Comparison of ENCODE assay signal across 15 mouse cellular contexts in the genomic region with DNA sequence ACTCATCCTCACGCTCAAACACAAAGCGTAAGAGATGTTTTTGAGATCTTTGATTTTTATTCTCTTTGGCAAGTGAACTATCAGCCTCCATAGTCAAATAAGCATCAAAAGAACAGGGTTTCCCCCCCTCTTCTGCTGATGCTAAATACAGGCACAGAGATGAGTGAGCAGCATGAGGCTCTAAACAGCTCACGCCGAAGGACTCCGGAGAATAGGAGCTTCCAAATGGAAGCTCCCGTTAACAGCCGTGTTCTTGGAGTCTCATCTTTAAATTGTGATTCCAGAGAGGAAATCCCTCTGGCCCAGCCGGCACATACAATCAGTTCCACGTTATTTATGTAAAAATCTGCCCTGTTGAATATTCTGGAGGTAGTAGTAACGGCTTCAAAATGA.
DNase-seq lines count a peak whose midpoint lies in the region; ATAC-seq lines count a peak whose summit lies in the region.
"Had no signal": no experiment of that assay in that cellular context is flagged by ENCODE, and none has a peak within 500 bp of the region (broad histone marks: within the 10 kb centered on the region; RNA-seq: fewer than 3 reads in every experiment).

No protein-coding gene starts in this region.

- peak; percentile 83 for ATAC-seq in frontal cortex, adult (ENCODE audit: low TSS enrichment)
- no peak for ATAC-seq in midbrain, embryonic 12.5 days (ENCODE audit: low FRiP score, low read depth)
- no peak for ATAC-seq in midbrain, embryonic 13.5 days
- no peak; the same call in 1 of the 2 replicates for ATAC-seq in embryonic facial prominence, embryonic 14.5 days (ENCODE audit: low read depth)
- ATAC-seq in erythroid progenitor cell, adult 5-6 weeks (replicated peaks; ENCODE audit: low FRiP score, poor library complexity, severe bottlenecking), result no peak
- ATAC-seq: forebrain, embryonic 13.5 days; forebrain, postnatal 0 days had no signal

- H3K4me2 ChIP-seq in midbrain, embryonic 12.5 days (replicated peaks), result no peak overlapping the region
- H3K4me2 ChIP-seq in midbrain, embryonic 13.5 days (replicated peaks), result no peak overlapping the region
- H3K4me2 ChIP-seq in embryonic facial prominence, embryonic 14.5 days (ENCODE audit: low read depth, low read length), result peak overlapping the region; percentile 52; the same call in 1 of the 2 replicates
- H3K4me2 ChIP-seq: forebrain, embryonic 13.5 days had no signal

- no peaks in the 10 kb centered on the region for H3K36me3 ChIP-seq in midbrain, embryonic 12.5 days
- no peaks in the 10 kb centered on the region for H3K36me3 ChIP-seq in midbrain, embryonic 13.5 days
- H3K36me3 ChIP-seq in embryonic facial prominence, embryonic 14.5 days (ENCODE audit: control insufficient read depth, insufficient read depth, low read length), result no peaks in the 10 kb centered on the region

- 76% methylated on average over 10 of the region's 10 CpGs for WGBS in midbrain, embryonic 12.5 days
- WGBS in midbrain, embryonic 13.5 days, result 71% methylated on average over 10 of the region's 10 CpGs
- 56% methylated on average over 10 of the region's 10 CpGs for WGBS in embryonic facial prominence, embryonic 14.5 days

- no peaks in the 10 kb centered on the region for H3K9me3 ChIP-seq in midbrain, embryonic 12.5 days
- H3K9me3 ChIP-seq in midbrain, embryonic 13.5 days, result no peaks in the 10 kb centered on the region
- H3K9me3 ChIP-seq in embryonic facial prominence, embryonic 14.5 days (ENCODE audit: control insufficient read depth, low read length), result no peaks in the 10 kb centered on the region
- H3K9me3 ChIP-seq: forebrain, embryonic 13.5 days had no signal

- DNase-seq in frontal cortex, postnatal 14 days (ENCODE audit: low spot score in 2 of 2), result no peak
- DNase-seq in brain, adult 2 months (ENCODE audit: low read depth, low spot score), result peak; percentile 53
- DNase-seq in embryonic facial prominence, embryonic 14.5 days (ENCODE audit: low spot score), result peak; percentile 51
- DNase-seq in testis, postnatal 14 days (ENCODE audit: low spot score), result no peak
- DNase-seq: adrenal gland, postnatal 10 days; cerebellum, adult 11-12 months; cerebellum, adult 9-10 months; cerebellum, postnatal 25 days; forebrain, postnatal 0 days; gastrocnemius, postnatal 36 days had no signal

- H3K9ac ChIP-seq in midbrain, embryonic 12.5 days (replicated peaks), result no peak overlapping the region
- H3K9ac ChIP-seq in midbrain, embryonic 13.5 days (replicated peaks), result no peak overlapping the region
- H3K9ac ChIP-seq in embryonic facial prominence, embryonic 14.5 days (ENCODE audit: low read depth, low read length), result no peak overlapping the region
- H3K9ac ChIP-seq: forebrain, embryonic 13.5 days had no signal

- no peaks in the 10 kb centered on the region for H3K27me3 ChIP-seq in midbrain, embryonic 12.5 days
- H3K27me3 ChIP-seq in midbrain, embryonic 13.5 days, result no peaks in the 10 kb centered on the region
- H3K27me3 ChIP-seq in embryonic facial prominence, embryonic 14.5 days (replicated peaks; ENCODE audit: control insufficient read depth, insufficient read depth, low read length), result no peaks in the 10 kb centered on the region
- H3K27me3 ChIP-seq: forebrain, embryonic 13.5 days had no signal

- H3K27ac ChIP-seq in midbrain, embryonic 12.5 days (replicated peaks), result 0 out of 2 replicates have a peak overlapping the region, but pooled peaks have one; percentile 15
- H3K27ac ChIP-seq in midbrain, embryonic 13.5 days, result no peak overlapping the region
- H3K27ac ChIP-seq in embryonic facial prominence, embryonic 14.5 days (replicated peaks; ENCODE audit: low read depth, low read length), result no peak overlapping the region
- H3K27ac ChIP-seq: forebrain, embryonic 13.5 days had no signal

- no peaks in the 10 kb centered on the region for H3K4me1 ChIP-seq in midbrain, embryonic 12.5 days
- peaks cover 7% of the 10 kb centered on the region for H3K4me1 ChIP-seq in midbrain, embryonic 13.5 days (replicated peaks)
- H3K4me1 ChIP-seq in embryonic facial prominence, embryonic 14.5 days (ENCODE audit: control insufficient read depth, insufficient read depth, low read length), result peaks cover 9% of the 10 kb centered on the region
- H3K4me1 ChIP-seq: forebrain, embryonic 13.5 days had no signal

- H3K4me3 ChIP-seq in midbrain, embryonic 12.5 days, result no peak overlapping the region
- H3K4me3 ChIP-seq in midbrain, embryonic 13.5 days (replicated peaks), result no peak overlapping the region
- H3K4me3 ChIP-seq in embryonic facial prominence, embryonic 14.5 days (ENCODE audit: low read depth, low read length), result no peak overlapping the region
- H3K4me3 ChIP-seq: forebrain, embryonic 13.5 days had no signal

Comparison
In these comparisons a context has a peak if more than half of its experiments do, and no peak if none do; other contexts are left out.
1. DNase-seq: peak in brain, adult 2 months (single experiment) and embryonic facial prominence, embryonic 14.5 days (single experiment); none in frontal cortex, postnatal 14 days (0 of 2) and testis, postnatal 14 days (single experiment).